Mouse (Mus musculus) neural tube, embryonic 11.5 days (tissue): ENCODE measurements around the gene Pcsk5. TPM values are rescaled to one million over a fixed set of nuclear protein-coding genes. Genes with fewer than 3 reads are reported as not detected.
"Not testable (repeated sequence)": the region's sequence is repeated elsewhere in the genome, so short reads cannot be mapped to it uniquely, and the experiment has no call there.

Experiments
- ATAC-seq: fragments of 200-750 bp; cut with Nextera tagmentation; 2 replicates; pipeline ENCODE4 v1.8.0; 2017; ENCODE audit warnings: moderate number of reproducible peaks, mild to moderate bottlenecking, moderate TSS enrichment, moderate library complexity; ENCODE audit not compliant: insufficient read depth, low FRiP score, low TSS enrichment
- DNase-seq: peaks from one replicate; pipeline ENCODE4 v3.0.0-alpha.2; 2015; ENCODE audit warnings: low spot score
- H3K27ac ChIP-seq: fragments of 300-500 bp; sonication (generic); 2 replicates; pipeline ENCODE4 v1.5.1; 2014; ENCODE audit warnings: low read depth, mild to moderate bottlenecking, low read length
- H3K27me3 ChIP-seq: fragments of 300-500 bp; sonication (generic); 2 replicates; pipeline ENCODE4 v1.6.1; 2014; ENCODE audit warnings: mild to moderate bottlenecking, low read length, mixed read lengths; ENCODE audit not compliant: control insufficient read depth, insufficient read depth
- H3K36me3 ChIP-seq: fragments of 300-500 bp; sonication (generic); 2 replicates; pipeline ENCODE4 v1.6.1; 2014; ENCODE audit warnings: mild to moderate bottlenecking, low read length, moderate library complexity, mixed read lengths; ENCODE audit not compliant: control insufficient read depth, insufficient read depth
- H3K4me1 ChIP-seq: fragments of 300-500 bp; sonication (generic); 2 replicates; pipeline ENCODE4 v1.6.1; 2014; ENCODE audit warnings: low read length, mixed read lengths; ENCODE audit not compliant: control insufficient read depth, insufficient read depth
- H3K4me2 ChIP-seq: fragments of 300-500 bp; sonication (generic); 2 replicates; pipeline ENCODE4 v1.6.1; 2014; ENCODE audit warnings: low read depth, mild to moderate bottlenecking, moderate library complexity
- H3K4me3 ChIP-seq: fragments of 300-500 bp; sonication (generic); 2 replicates; pipeline ENCODE4 v1.5.1; 2014; ENCODE audit warnings: low read depth, low read length
- H3K9ac ChIP-seq: fragments of 300-500 bp; sonication (generic); 2 replicates; pipeline ENCODE4 v1.6.1; 2014; ENCODE audit warnings: mild to moderate bottlenecking, low read length
- H3K9me3 ChIP-seq: fragments of 300-500 bp; sonication (generic); 2 replicates; pipeline ENCODE4 v1.6.1; 2016; ENCODE audit warnings: low read length; ENCODE audit not compliant: control insufficient read depth
- WGBS: fragments of 180-500 bp; shearing (Covaris S2); extraction: QIAGEN DNeasy Blood & Tissue Kit; methylation state at CpG from one replicate; pipeline ENCODE4 v1.1.7; 2014; 5-methylcytosine and 5-hydroxymethylcytosine counted together
- polyA plus RNA-seq: library from polyadenylated mRNA; unstranded; fragments of >200 nt; fragmentation: Nextera tagmentation; extraction: Ambion mirVana; gene quantifications from 2 replicates; pipeline ENCODE4 v1.2.1, GENCODE M21; 2014

Pcsk5 gene
- polyA plus RNA-seq, 1 experiment from 2014 or later, result 9.4 TPM

DNA sequence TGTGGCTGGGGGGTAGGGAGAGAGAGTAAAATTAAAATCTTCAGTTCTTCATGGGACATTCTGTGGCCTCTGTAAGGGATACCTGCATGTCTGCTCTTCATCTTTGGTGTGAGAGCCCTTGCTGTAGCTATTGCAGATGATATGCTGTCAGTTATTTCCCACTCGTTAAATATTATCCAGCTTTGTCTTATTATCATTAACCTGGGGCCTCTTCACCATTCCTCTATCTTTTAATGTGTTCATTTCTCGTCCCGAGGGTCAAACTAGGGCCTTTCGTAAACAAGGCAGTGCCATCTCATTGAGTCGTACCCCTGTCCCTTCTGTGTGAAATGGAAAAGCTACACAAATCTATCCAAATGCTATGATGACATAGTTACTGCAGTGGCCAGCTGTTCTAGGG lies 361.4 kb downstream of the Pcsk5 start:
- WGBS, result 88% methylated on average over 5 of the region's 5 CpGs

GRCm38 (mm10) chr19:17473138-17473537 lies 364.3 kb downstream of the Pcsk5 start:
- not testable (repeated sequence) for H3K36me3 ChIP-seq, H3K4me1 ChIP-seq, H3K4me2 ChIP-seq, DNase-seq, H3K4me3 ChIP-seq, H3K27me3 ChIP-seq, ATAC-seq, H3K9ac ChIP-seq, H3K27ac ChIP-seq, H3K9me3 ChIP-seq
- WGBS, result 94% methylated on average over 2 of the region's 2 CpGs

More for the DNA sequence above, 361.4 kb downstream of the Pcsk5 start:
- DNase-seq, result no peak
- Histone ChIP-seq H3K9ac (no peak overlapping the region), H3K4me3 (no peak overlapping the region), H3K4me2 (no peak overlapping the region), H3K9me3 (no peaks in the 10 kb centered on the region), H3K4me1 (no peaks in the 10 kb centered on the region), H3K27ac (no peak overlapping the region), H3K27me3 (no peaks in the 10 kb centered on the region), H3K36me3 (no peaks in the 10 kb centered on the region)
- no peak for ATAC-seq

DNA sequence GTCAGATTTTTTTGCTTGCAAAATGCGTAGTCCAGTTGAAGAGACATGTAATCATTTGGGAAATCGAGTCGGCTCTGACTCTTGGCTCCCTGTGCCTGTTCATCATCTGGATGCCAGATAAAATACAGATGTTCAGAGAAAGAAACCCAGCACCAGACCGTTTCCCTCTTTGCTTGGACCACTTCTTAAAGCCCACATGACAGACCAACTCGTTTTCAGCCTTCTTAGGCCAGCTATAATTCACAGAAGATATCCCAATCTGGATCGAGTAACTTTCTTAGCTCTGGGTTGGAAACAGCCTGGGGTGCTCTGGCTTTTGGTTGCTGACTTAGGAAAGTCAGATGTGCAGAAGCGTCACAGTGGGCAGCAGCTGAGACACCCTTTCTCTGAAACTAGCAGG lies 365.6 kb downstream of the Pcsk5 start:
- WGBS, result 63% methylated on average over 7 of the region's 7 CpGs
- Histone ChIP-seq H3K9ac (no peak overlapping the region), H3K27me3 (no peaks in the 10 kb centered on the region), H3K27ac (no peak overlapping the region), H3K4me3 (no peak overlapping the region), H3K4me1 (no peaks in the 10 kb centered on the region), H3K36me3 (no peaks in the 10 kb centered on the region), H3K9me3 (no peaks in the 10 kb centered on the region), H3K4me2 (no peak overlapping the region)
- ATAC-seq (no peak), DNase-seq (no peak)

GRCm38 (mm10) chr19:17471196-17471595 lies 366.2 kb downstream of the Pcsk5 start:
- no peak for ATAC-seq
- H3K4me2 ChIP-seq, result no peak overlapping the region
- no peaks in the 10 kb centered on the region for H3K9me3 ChIP-seq
- no peaks in the 10 kb centered on the region for H3K4me1 ChIP-seq
- no peaks in the 10 kb centered on the region for H3K27me3 ChIP-seq
- H3K27ac ChIP-seq, result no peak overlapping the region
- no peak for DNase-seq
- H3K4me3 ChIP-seq, result no peak overlapping the region
- WGBS, result 60% methylated on average over 4 of the region's 4 CpGs
- H3K36me3 ChIP-seq, result no peaks in the 10 kb centered on the region
- H3K9ac ChIP-seq, result no peak overlapping the region

- peak; percentile 60; the same call in 1 of the 2 replicates for ATAC-seq
- H3K9me3 ChIP-seq, result no peaks in the 10 kb centered on the region
- no peaks in the 10 kb centered on the region for H3K4me1 ChIP-seq
- H3K4me2 ChIP-seq, result no peak overlapping the region
- DNase-seq, result no peak
- no peak overlapping the region for H3K27ac ChIP-seq
- no peaks in the 10 kb centered on the region for H3K36me3 ChIP-seq
- no peak overlapping the region for H3K4me3 ChIP-seq
- no peak overlapping the region for H3K9ac ChIP-seq
- WGBS, result 65% methylated on average over 6 of the region's 6 CpGs
- H3K27me3 ChIP-seq, result no peaks in the 10 kb centered on the region
Measured at GRCm38 (mm10) chr19:17467556-17468211, 369.7 kb downstream of the Pcsk5 start.

DNA sequence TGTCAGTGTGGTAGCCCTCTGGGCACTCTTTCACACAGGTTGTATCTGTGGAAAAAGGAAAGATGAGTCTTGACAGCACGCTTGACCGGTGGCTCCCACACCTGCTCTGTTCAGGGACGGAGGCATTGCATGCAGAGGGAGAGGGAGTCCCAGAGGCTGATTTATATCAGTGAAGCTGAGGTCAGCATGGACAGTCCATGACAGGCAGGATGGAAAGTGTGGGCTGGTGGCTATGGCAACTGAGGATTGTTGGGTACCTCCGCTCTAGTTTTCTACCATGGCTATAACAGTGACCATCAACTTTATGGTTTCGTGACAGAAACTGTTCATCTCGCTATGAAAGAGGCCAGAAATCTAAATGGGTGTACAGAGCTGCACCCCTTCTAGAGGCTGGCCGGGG lies 385.4 kb downstream of the Pcsk5 start:
- H3K4me1 ChIP-seq, result no peaks in the 10 kb centered on the region
- no peak overlapping the region for H3K4me3 ChIP-seq
- no peak overlapping the region for H3K27ac ChIP-seq
- H3K27me3 ChIP-seq, result no peaks in the 10 kb centered on the region
- H3K9ac ChIP-seq, result no peak overlapping the region
- no peaks in the 10 kb centered on the region for H3K9me3 ChIP-seq
- ATAC-seq, result no peak
- no peak for DNase-seq
- no peak overlapping the region for H3K4me2 ChIP-seq
- 83% methylated on average over 7 of the region's 7 CpGs for WGBS
- no peaks in the 10 kb centered on the region for H3K36me3 ChIP-seq

GRCm38 (mm10) chr19:17443581-17443980 lies 393.9 kb downstream of the Pcsk5 start:
- DNase-seq, result no peak
- Histone ChIP-seq H3K27ac (no peak overlapping the region), H3K9me3 (no peaks in the 10 kb centered on the region), H3K9ac (no peak overlapping the region), H3K4me1 (no peaks in the 10 kb centered on the region), H3K4me2 (no peak overlapping the region), H3K36me3 (no peaks in the 10 kb centered on the region), H3K4me3 (no peak overlapping the region), H3K27me3 (no peaks in the 10 kb centered on the region)
- ATAC-seq, result no peak
- 91% methylated on average over 7 of the region's 7 CpGs for WGBS

DNA sequence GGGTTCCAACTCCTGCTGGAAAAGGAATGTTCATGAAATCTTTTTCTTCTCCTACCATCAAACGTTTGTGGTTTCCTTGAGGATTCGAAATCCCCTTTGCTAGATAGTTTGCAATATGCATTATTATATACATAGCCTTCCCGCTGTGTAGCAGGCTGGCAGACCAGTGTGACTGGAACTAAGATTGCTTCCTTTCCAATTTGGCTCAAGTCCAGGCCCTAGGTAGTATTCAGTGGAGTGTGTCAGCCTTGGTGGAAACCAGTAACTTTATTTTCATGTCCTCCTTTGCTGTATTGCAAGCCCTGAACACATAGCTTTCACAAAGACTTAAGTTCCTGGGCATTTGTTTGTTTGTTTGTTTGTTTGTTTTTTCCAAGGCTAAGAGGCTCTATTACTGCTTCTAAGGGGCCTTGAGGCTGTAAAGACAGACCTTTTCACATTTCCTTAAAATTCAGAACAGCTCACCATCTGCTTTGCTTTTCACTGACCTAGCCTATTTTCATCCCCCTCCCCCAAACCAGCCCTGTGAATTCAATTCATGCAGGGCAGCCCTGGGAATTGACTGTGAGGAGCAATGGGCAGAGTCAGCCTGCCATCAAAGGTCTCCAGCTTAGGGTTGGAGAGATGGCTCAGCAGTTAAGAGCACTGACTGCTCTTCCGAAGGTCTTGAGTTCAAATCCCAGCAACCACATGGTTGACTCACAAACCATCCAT lies 397.8 kb downstream of the Pcsk5 start:
- Histone ChIP-seq H3K4me1 (no peaks in the 10 kb centered on the region), H3K4me3 (no peak overlapping the region), H3K36me3 (no peaks in the 10 kb centered on the region), H3K4me2 (no peak overlapping the region), H3K27ac (no peak overlapping the region), H3K9ac (no peak overlapping the region), H3K27me3 (no peaks in the 10 kb centered on the region), H3K9me3 (no peaks in the 10 kb centered on the region)
- 76% methylated on average over 4 of the region's 4 CpGs for WGBS
- ATAC-seq (no peak), DNase-seq (no peak)

- H3K27ac ChIP-seq, result no peak overlapping the region
- WGBS, result 82% methylated on average over 1 of the region's 1 CpGs
Measured at GRCm38 (mm10) chr19:17436651-17437050, 400.8 kb downstream of the Pcsk5 start.

More at GRCm38 (mm10) chr19:17436651-17437050, 400.8 kb downstream of the Pcsk5 start:
- H3K4me3 ChIP-seq, result no peak overlapping the region
- DNase-seq (no peak), ATAC-seq (no peak)
- H3K9ac ChIP-seq, result no peak overlapping the region
- no peaks in the 10 kb centered on the region for H3K36me3 ChIP-seq
- no peaks in the 10 kb centered on the region for H3K4me1 ChIP-seq
- H3K9me3 ChIP-seq, result no peaks in the 10 kb centered on the region
- H3K27me3 ChIP-seq, result no peaks in the 10 kb centered on the region
- no peak overlapping the region for H3K4me2 ChIP-seq
